Mouse (Mus musculus): ENCODE results near the gene Sorbs1.
A peak's percentile ranks its signal among the peaks of the same experiment; 100 is the strongest.
"Not testable (repeated sequence)": the region's sequence is repeated elsewhere in the genome, so short reads cannot be mapped to it uniquely, and the experiment has no call there.

Gene Sorbs1

GRCm38 (mm10) chr19:40513632-40514078, at the start of gene Sorbs1:
Gene Sorbs1 (minus strand): TSS chr19:40513779.
- peak; percentile 92 for DNase-seq

GRCm38 (mm10) chr19:40561521-40561920, 47.9 kb upstream of the Sorbs1 start:
- DNase-seq = not testable (repeated sequence)

GRCm38 (mm10) chr19:40556029-40556428, 42.5 kb upstream of the Sorbs1 start:
- no peak for DNase-seq

GRCm38 (mm10) chr19:40555136-40555535, 41.6 kb upstream of the Sorbs1 start:
- DNase-seq = no peak

GRCm38 (mm10) chr19:40554343-40554742, 40.8 kb upstream of the Sorbs1 start:
- no peak for DNase-seq

- no peak for DNase-seq
Measured at GRCm38 (mm10) chr19:40553849-40554248, 40.3 kb upstream of the Sorbs1 start.

GRCm38 (mm10) chr19:40553014-40553789, 39.6 kb upstream of the Sorbs1 start:
- DNase-seq = no peak

GRCm38 (mm10) chr19:40549516-40550135, 36.0 kb upstream of the Sorbs1 start:
- DNase-seq = no peak

- DNase-seq = no peak
Measured at GRCm38 (mm10) chr19:40548796-40549515, 35.4 kb upstream of the Sorbs1 start.

- DNase-seq = no peak
Measured at GRCm38 (mm10) chr19:40548386-40548785, 34.8 kb upstream of the Sorbs1 start.

- peak; percentile 56 for DNase-seq
Measured at GRCm38 (mm10) chr19:40544856-40545255, 31.3 kb upstream of the Sorbs1 start.

GRCm38 (mm10) chr19:40542776-40543175, 29.2 kb upstream of the Sorbs1 start:
- DNase-seq = no peak

- no peak for DNase-seq
Measured at GRCm38 (mm10) chr19:40536526-40536925, 22.9 kb upstream of the Sorbs1 start.

- no peak for DNase-seq
Measured at GRCm38 (mm10) chr19:40532525-40532924, 18.9 kb upstream of the Sorbs1 start.

GRCm38 (mm10) chr19:40530323-40530722, 16.7 kb upstream of the Sorbs1 start:
- no peak for DNase-seq

- no peak for DNase-seq
Measured at GRCm38 (mm10) chr19:40528254-40528653, 14.7 kb upstream of the Sorbs1 start.

- DNase-seq = no peak
Measured at GRCm38 (mm10) chr19:40526367-40527014, 12.9 kb upstream of the Sorbs1 start.

- DNase-seq = no peak
Measured at GRCm38 (mm10) chr19:40523431-40524005, 9.9 kb upstream of the Sorbs1 start.

GRCm38 (mm10) chr19:40520403-40520802, 6.8 kb upstream of the Sorbs1 start:
- DNase-seq = no peak

- no peak for DNase-seq
Measured at GRCm38 (mm10) chr19:40518706-40519105, 5.1 kb upstream of the Sorbs1 start.

GRCm38 (mm10) chr19:40515596-40515995, 2.0 kb upstream of the Sorbs1 start:
- no peak for DNase-seq

GRCm38 (mm10) chr19:40514376-40514775, 797 bp upstream of the Sorbs1 start:
- DNase-seq = no peak

Data from right cerebral cortex, postnatal 14 days (tissue).